Mouse (Mus musculus) Muller cell, postnatal 12 days (primary cell): ENCODE measurements around the gene Hikeshi.
A peak's percentile ranks its signal among the peaks of the same experiment; 100 is the strongest.

Experiments
- DNase-seq: peaks from one replicate; pipeline ENCODE4 v3.0.0-alpha.2; 2015; ENCODE audit errors: inconsistent ontology term

The Hikeshi gene

DNA sequence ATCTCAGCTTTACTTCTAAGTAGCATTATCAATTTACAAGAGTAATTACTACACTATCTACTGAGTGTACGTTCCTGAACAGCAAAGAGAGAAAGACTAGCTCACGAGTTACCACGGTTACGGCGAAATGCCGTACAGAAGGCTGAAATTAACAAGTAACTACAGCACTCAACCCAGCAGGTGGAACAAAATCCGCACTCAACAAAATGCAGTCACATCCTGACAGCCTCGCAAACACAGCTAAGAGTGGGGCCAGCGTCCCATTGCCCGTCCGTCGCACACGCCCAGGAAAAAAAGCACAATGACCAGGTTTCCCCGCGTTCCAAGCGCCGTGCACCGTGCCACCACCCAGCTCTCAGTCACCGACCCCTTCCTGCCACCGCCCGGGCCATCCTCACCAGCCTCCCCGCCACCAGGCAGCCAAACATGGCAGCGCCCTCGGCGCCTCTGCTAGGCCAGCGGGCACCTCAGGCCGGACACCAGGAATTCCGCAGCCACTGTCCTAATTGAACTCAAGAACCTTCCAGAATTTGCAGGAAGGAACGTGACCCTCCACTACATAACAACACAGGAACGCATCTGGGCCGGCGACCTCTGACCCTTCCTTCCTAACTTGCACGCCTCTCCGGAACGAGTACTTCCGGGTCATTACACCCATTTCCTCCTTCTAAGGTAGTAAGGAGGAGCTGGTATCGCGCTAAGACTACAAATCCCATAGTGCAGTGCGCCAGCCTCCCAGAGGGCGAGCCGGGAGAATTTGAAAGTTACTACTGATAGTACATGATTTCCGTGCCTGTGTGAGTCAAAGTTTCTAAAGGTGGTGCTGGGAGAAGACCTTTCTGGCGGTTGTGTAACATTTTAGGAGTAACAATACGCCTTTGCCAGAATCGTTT is at the start of gene Hikeshi:
Gene Hikeshi (minus strand): TSS at position 634 of the 893 bp plus-strand sequence.
- DNase-seq = peak; percentile 90

DNA sequence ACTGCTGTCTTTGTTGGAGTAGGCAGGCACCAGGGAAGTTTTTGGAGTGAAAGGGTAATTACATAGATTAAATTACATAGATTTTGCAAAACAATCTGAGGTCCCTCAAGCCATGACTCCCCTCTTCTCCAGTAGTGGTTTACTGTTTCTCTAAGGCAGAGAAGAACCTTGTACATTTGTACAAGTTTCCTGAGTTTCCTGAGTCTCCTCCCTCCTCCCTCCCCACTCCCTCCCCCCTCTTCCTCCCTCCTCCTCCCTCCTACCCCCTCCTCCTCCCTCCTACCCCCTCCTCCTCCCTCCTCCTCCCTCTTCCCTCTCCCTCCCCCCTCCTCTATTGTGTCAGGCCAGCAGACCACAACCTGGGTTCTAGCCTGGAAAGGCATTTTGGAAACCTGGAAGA is 43.4 kb upstream of the Hikeshi start:
- DNase-seq = no peak

DNA sequence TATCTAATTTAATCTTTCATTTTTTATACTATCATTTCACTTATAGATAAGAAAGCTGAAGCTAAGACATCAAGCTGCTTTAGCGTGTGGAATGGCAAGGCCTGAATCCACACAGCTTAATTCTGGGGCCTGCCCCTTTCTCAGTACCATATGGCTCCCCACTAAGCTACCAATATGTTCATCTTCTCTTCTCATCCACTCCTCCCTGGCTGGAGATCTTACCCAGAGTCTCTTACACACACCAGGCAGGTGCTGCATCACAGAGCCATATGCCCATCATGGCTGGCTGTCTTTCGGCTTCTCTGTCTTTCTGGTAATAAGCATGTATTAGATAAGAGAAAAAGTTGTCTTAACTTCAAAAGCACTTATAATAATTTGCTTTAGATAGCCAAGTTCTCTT is 42.4 kb upstream of the Hikeshi start:
- DNase-seq = no peak

DNA sequence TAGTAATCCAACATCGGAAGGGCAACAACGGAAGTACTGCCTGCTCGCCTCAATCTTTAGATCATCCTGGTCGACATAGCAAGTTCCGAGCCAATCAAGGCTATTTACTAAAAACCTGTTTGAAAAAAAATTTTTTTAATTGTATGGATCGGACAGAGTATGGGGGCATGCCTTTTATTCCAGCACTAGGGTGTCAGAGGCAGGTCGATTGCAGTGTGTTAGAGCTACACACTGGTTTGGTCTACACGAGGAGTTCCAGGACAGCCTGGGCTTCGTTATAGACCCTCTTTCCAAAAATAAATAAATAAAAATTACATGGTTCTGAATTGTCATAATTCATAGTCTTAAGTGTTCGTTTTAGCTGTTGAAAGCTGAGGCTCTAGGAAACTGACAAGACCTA is 40.6 kb upstream of the Hikeshi start:
- DNase-seq = no peak

DNA sequence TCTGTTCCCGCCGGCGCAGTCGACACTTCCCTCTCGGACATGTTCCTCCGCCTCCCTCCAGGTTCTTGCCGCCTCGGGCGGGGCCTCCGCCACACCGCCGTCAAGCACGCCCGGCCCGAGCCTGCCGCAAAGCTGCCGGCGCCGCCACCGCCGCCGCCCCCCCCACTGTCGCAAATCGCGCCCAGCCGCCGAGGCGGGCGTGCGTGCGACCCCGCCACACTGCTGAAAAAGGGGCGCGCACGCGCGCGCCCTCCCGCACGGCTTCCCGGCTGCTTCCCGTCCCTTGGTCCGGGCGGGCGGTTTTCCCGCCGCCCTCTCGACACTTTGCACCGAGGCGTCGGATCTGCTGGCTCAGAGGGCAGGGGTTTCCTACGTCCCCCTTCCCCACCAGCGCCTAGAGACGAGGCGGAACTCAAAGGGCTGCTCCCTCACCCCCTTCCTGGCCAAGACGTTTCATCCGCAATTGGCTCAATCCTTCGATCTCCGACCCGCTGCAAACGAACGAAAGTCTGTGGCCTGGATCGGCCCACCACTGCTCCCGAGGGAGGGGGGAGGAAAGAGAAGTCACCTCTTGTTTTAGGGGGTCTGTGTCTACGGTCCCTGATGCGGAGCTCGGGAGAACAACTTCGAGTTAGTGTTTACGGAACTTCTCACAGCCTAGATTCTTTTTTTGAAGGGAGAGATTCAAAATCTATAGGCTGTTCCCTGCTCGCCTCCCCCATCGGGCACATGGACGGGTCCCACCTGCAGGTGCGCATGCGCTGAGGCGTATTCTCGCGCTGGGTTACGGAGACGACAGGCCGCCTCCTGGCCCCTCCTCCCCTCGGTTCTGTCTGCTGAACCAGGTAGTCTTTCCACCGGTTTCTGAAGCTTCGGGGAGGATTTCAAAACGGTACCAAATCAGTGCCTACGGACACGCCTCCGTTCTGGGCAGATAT is 39.8 kb upstream of the Hikeshi start, which contains the start of gene Eed:
Gene Eed (minus strand): TSS at position 499 of the 938 bp plus-strand sequence.
- peak; percentile 97 for DNase-seq

DNA sequence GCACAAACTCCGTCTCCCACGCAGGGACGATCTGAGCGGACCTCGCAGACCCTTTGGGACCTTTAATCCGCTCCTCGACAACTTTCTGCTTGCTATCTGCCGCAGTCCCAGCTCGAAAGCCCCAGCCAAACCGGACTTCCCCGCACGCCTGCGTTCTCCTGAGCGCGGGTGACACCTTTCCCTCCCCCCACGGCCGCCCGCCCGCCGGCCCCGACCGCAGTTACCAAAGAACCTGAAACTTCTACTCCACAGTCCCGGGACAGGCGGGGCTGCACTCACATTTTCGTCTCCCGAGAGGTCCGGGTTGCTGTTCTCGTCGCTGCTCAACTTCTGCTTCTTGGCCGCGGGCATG is 39.1 kb upstream of the Hikeshi start:
- no peak for DNase-seq

DNA sequence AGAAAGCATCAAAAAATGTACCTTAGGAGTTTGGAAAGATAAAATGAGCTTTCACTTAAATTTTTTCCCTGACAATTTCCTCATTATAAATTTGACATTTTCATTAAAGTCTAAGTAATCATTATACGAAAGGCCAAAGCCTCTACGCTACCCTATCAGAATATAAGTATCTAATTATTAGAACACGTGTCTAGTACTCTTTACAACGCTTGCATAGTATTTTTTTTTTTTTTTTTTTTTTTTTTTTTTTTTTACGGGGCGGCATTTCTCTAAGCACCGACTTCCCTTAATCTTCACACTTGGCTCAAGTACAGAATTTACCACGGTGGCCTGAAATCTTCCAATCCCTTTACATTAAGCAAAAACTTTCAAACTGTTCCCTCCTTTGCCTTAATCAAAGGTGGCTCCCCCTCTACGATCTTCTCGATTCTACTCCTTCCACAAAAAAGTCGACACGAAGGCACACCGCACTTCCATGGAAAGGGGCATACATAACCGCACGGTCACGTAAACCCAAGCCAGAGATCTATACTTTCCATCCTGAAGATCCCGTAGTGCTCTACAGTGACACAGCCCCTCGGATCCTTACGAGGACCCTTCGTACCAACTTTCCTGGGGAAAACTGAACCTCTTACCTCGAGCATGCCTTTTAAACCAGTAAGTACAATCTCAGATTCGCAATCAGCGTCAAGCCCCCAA is 38.6 kb upstream of the Hikeshi start:
- peak; percentile 35 for DNase-seq

DNA sequence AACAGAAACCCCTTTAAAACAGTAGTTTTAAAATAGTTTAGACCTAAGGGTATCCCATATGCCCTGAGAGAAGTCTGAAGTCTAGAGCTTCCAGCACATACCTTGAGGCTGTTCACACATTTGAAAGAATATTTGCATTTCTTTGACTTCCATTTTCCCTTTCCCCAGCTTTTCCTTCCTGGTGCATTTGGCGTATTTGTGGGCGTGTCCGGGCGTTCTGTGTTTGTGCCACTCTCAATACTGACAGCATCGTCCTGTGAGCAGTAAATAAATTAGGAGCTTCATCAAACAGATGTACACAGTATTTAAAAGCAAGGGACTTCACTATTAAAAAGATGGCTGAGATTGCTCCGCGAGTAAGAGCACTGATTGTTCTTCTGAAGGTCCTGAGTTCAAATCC is 35.8 kb upstream of the Hikeshi start:
- no peak for DNase-seq

DNA sequence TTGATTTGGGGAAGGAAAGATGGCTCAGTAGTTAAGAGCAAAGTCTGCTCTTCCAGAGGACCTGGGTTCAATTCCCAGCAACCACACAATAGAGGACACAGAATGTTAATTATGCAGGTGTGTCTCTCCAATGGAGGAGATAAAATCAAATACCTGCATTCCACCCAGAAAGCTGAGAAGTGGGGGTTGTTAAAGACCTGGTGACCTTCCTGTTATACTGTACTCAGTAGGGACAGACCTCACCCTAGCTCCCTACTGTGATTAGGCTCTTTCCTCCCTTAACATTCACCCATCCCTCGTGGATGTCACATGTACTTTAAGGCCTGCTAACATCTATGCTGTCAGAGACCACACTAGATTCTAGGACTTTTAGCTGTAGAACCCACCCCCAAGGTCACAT is 34.6 kb upstream of the Hikeshi start:
- no peak for DNase-seq

DNA sequence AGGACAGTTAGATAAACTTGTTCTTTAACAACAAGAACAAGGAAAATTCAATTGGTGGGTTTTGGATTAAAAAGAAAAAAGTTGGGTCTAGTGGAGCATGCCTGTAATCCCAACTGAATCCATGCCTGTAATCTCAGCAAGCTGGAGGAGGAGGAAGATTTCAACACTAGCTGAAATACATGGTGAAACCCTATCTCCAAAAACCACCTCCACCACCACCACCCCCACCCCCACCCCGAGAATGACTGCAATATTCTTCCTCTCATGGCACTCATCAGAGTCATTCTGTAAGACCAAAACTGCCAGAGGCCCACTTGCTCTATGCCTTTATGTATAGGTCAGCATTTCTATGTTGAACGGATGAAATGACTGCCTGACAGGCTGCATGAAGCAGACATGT is 26.2 kb upstream of the Hikeshi start:
- no peak for DNase-seq

DNA sequence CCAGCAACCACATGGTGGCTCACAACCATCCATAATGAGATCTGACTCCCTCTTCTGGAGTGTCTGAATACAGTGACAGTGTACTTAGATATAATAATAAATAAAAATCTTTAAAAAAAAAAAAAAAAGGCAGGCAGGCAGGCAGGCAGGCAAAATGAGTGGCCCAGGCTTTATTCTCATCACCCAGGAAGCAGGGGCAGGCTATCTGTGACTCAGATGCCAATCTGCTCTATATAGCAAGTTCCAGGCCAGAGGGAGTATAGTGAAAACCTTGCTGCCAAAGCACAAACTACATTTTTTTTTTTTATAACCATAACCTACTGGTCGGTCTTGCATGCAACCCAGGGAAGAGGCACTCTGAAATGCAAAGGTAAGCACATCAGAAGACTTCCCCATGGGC is 25.8 kb upstream of the Hikeshi start:
- DNase-seq = no peak

DNA sequence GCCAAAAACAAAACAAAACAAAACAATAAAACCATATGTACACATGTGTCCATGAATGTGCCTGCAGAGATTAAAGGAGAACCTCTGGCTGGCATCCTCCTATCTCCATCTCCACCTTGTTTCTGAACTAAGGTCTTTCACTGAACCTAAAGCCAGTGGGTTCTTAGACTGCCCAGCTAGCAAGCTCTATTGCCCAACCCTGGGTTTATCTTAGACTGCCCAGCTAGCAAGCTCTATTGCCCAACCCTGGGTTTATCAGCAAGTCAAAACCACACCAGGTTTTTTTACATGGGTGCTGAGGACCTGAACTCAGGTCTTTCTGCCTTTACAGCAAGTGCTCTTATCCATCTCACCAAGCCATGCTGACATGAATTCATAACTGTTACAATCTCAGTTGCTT is 22.1 kb upstream of the Hikeshi start:
- no peak for DNase-seq

DNA sequence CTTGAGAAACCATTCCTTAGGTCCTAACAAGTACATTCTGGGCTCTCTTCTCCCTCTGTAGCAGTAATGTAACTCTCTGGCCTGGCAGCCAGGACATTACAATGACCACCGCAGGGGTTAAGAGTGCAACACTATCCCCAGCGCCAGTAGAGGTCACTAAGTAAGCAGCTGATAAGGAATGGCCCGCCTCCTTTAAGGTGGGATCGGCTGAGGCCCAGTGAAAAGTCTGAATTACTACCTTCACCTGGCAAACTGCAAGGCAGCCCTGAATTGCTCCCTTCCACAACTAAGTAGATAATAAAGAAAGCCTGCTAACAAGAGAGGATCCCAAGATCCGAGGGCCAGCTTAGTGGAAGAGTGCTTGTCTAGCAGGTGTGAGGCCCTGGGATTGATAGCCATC is 16.3 kb upstream of the Hikeshi start:
- DNase-seq = no peak

DNA sequence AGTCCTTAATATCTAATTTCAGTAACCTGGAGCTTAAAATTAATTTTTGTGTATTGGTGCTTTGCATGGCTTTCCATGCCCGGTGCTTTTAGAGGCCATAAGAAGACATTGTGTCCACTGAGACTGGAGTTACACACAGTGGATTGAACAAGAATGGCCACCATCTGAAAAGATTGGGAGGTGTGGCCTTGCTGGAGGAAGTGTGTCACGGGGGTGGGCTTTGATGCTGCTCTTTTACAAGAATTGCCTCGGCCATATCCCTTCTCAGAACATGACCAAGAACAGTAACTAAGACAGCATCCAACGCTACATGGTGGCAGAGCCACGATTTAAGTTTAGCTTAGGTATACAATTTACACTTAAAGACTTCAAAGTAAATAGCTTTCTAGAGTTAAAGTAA is 13.3 kb upstream of the Hikeshi start:
- no peak for DNase-seq

DNA sequence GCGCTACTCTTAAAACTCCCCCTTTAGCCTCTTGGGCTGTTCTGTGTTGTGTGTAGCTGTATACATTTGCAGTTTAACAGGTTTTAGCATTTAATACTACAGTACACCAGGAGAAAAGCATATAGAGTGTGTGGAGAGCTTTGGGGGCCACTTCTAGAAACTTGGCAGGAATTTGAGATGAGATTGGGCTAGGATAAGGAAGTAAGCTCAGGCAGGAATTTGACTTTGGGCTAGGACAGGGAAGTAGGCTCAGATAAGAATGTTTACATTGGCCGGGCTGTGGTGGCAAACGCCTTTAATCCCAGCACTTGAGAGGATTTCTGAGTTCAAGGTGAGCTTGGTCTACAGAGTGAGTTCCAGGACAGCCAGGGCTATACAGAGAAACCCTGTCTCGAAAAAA is 8.4 kb upstream of the Hikeshi start:
- no peak for DNase-seq

DNA sequence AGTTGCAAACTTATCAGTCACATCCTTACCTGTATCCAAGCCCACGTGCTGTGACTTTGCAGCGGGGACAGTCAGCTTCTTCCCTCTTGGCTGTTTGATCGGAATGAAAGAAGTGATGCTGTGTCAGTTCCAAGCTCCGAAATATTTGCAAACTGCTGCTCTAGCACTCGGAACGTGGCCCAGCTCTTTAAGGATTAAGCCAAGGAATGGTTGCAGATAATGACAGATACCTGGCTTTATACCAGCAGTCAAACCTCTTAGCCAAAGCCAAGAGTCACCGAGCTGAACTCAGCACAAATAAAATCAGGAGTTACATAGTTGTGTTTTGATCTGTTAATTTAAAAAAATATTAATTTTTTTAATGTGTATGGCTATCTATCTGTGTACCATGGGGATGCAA is 7.0 kb upstream of the Hikeshi start:
- DNase-seq = no peak

DNA sequence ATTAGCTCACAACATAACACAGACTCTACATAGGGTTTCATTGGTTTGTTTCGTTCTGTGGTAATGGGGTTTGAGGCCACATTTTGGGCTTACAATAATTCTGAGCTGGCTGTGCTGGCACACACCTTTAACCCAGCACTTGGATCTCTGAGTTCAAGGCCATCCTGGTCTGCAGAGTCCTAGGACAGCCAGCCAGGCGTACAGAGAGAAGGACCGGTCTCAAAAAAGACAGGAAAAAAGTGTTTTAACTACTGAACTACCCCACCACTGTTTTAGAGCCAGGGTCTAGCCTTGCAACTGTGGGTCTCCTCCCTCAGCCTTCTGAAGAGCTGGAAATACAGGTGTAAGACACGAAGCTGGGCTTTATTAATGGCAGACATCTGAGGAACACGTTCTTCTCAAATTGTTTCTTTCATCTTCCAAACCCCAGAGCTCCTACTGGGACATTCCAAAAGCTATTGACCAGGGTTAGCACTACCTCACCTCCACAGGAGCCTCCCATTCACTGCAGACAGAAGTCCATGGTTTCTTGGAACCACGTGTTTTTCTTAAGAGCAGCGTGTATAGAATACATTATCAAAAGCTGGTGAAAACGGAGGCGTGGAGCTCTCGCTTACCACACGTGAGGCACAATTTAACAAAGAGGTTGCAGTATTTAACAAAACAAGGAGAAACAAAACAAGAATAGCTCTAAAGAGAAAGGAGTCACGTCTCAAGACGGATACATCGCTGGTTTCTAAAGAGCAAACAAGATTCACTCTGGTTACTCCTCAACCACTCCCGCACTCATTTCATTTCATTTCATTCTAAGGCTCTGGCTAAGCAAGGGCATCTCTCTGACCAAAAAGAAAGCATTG is 1.3 kb downstream of the Hikeshi start:
- DNase-seq = no peak

DNA sequence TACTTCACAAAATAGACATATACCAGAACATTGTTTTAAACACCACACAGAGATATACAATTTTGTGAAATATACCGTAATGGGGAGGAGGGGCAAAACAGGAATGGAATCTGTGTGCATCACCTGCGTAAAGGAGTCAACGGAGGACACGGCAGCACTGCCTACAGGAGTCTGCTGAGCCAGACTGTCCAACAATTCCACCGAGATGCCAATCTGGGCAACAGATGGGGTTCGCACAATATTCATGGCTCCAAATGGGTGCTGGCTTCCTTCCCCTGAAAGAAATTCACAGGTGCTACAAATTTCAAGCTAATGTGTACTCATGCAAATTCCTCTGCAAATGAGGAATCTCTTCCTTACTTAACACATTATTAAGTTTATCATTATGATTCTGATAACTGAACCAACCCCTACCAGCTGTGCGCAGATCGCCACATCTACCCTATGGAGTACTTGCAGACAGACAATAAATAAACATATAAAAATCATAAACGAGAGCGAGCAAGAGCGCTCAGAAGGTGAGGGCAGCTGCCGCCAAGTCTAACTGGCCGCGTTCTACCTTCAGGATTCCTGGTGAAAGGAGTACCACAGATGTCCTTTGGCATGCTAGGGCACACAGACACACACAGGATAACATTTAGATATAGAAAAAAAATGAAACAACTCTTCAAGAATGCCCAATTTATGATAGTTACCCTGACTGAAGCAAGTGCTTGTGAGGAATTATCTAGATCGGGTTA is 17.4 kb downstream of the Hikeshi start:
- DNase-seq = no peak

DNA sequence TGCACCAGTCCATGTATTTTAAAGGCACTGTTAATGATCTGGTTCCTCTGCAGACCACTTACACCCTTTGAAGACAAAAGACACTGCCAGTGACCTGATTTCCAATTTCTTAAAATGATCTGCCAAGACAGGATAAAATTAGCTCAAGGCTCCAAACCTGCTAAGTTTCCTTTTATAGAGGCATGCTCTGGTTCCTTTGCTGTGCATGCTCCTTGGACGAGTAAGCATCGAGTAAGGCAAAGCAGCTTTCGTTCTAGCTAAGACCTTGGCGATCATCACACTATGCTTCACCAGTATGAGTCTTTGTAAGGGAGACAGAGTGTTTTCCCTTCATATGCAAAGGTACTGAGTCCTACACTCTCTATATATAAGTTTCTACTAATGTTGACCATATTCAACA is 23.2 kb downstream of the Hikeshi start:
- DNase-seq = no peak

DNA sequence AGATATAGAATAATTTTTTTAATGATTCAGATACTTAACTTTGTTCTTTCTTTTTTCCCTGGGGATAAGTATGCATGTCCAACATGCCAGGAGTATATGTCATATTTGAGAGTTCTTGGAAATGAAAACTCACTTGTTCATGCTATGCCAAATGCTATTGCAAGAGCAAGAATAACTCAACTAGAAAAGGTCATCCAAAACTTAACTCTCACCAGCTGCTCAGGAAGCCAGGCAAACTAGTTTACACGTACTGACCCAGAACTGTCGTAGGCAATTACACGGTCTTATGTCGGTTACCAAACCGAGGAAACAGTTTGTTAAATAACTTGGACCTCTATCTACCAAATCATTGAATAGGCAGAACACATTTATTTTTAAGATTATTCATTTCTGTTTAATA is 24.3 kb downstream of the Hikeshi start:
- DNase-seq = peak; percentile 72
